Mouse (Mus musculus): ENCODE results near the gene Csf1. TPM values are rescaled to one million over a fixed set of nuclear protein-coding genes. Genes with fewer than 3 reads are reported as not detected.

Csf1 gene
- 1.2 and 2.1 TPM in 2 replicates for total RNA-seq (2017)

GRCm38 (mm10) chr3:107759929-107760581, at the start of gene Csf1:
TSS of gene Csf1 (minus strand) at chr3:107760469.
- ATAC-seq (replicated peaks; ENCODE audit: low read depth, poor library complexity, severe bottlenecking): peak; percentile 84

- ATAC-seq (replicated peaks; ENCODE audit: low read depth, poor library complexity, severe bottlenecking): no peak
These were observed 47.9 kb upstream of the Csf1 start for GRCm38 (mm10) chr3:107808013-107808750.

- no peak for ATAC-seq (replicated peaks; ENCODE audit: low read depth, poor library complexity, severe bottlenecking)
These were observed 47.2 kb upstream of the Csf1 start for GRCm38 (mm10) chr3:107807386-107807974.

- ATAC-seq (replicated peaks; ENCODE audit: low read depth, poor library complexity, severe bottlenecking): no peak
These were observed 46.6 kb upstream of the Csf1 start for GRCm38 (mm10) chr3:107806916-107807315.

GRCm38 (mm10) chr3:107804799-107805198, 44.5 kb upstream of the Csf1 start:
- no peak for ATAC-seq (replicated peaks; ENCODE audit: low read depth, poor library complexity, severe bottlenecking)

GRCm38 (mm10) chr3:107802185-107802946, 42.1 kb upstream of the Csf1 start:
- ATAC-seq (replicated peaks; ENCODE audit: low read depth, poor library complexity, severe bottlenecking): no peak

- no peak for ATAC-seq (replicated peaks; ENCODE audit: low read depth, poor library complexity, severe bottlenecking)
These were observed 38.7 kb upstream of the Csf1 start for GRCm38 (mm10) chr3:107798946-107799345.

- peak; percentile 58 for ATAC-seq (replicated peaks; ENCODE audit: low read depth, poor library complexity, severe bottlenecking)
These were observed 36.1 kb upstream of the Csf1 start for GRCm38 (mm10) chr3:107796191-107796983.

- ATAC-seq (replicated peaks; ENCODE audit: low read depth, poor library complexity, severe bottlenecking): no peak
These were observed 34.6 kb upstream of the Csf1 start for GRCm38 (mm10) chr3:107794890-107795289.

GRCm38 (mm10) chr3:107793300-107794201, 33.3 kb upstream of the Csf1 start:
- no peak for ATAC-seq (replicated peaks; ENCODE audit: low read depth, poor library complexity, severe bottlenecking)

- no peak for ATAC-seq (replicated peaks; ENCODE audit: low read depth, poor library complexity, severe bottlenecking)
These were observed 32.5 kb upstream of the Csf1 start for GRCm38 (mm10) chr3:107792736-107793135.

- no peak for ATAC-seq (replicated peaks; ENCODE audit: low read depth, poor library complexity, severe bottlenecking)
These were observed 30.6 kb upstream of the Csf1 start for GRCm38 (mm10) chr3:107790766-107791303.

- ATAC-seq (replicated peaks; ENCODE audit: low read depth, poor library complexity, severe bottlenecking): no peak
These were observed 30.0 kb upstream of the Csf1 start for GRCm38 (mm10) chr3:107790227-107790626.

- ATAC-seq (replicated peaks; ENCODE audit: low read depth, poor library complexity, severe bottlenecking): no peak
These were observed 28.6 kb upstream of the Csf1 start for GRCm38 (mm10) chr3:107788885-107789284.

GRCm38 (mm10) chr3:107787613-107788501, 27.6 kb upstream of the Csf1 start:
- ATAC-seq (replicated peaks; ENCODE audit: low read depth, poor library complexity, severe bottlenecking): peak; percentile 30

GRCm38 (mm10) chr3:107786980-107787612, 26.8 kb upstream of the Csf1 start:
- no peak for ATAC-seq (replicated peaks; ENCODE audit: low read depth, poor library complexity, severe bottlenecking)

GRCm38 (mm10) chr3:107786344-107786743, 26.1 kb upstream of the Csf1 start:
- ATAC-seq (replicated peaks; ENCODE audit: low read depth, poor library complexity, severe bottlenecking): no peak
